Mouse (Mus musculus): Measurements from ENCODE around the gene Ccdc173. TPM values are rescaled to one million over a fixed set of nuclear protein-coding genes. Genes with fewer than 3 reads are reported as not detected.

Ccdc173 gene
- total RNA-seq (2021) = 1 to 10 TPM; 2.7 to 3.1 TPM
- long read RNA-seq, experiment 1, partial matches to known transcripts = 1 of 3 reads
- long read RNA-seq, experiment 1, other reads (novel, unspliced or antisense) = 1 of 3 reads
- long read RNA-seq, experiment 2, partial matches to known transcripts = 1 of 3 reads
- long read RNA-seq, experiment 2, other reads (novel, unspliced or antisense) = 1 of 3 reads

GRCm38 (mm10) chr2:69789429-69790069 lies at the start of gene Ccdc173, which contains the start of gene Phospho2:
Gene Ccdc173, minus strand, starts transcription at chr2:69789575.
Gene Phospho2, plus strand, starts transcription at chr2:69789623.
- Histone ChIP-seq H3K4me3 (peak within 1 kb of the TSS; percentile 97), H3K27ac (peak within 1 kb of the TSS; percentile 92)
- DNase-seq (ENCODE audit: low spot score in 2 of 2) = peak; percentile 98 to 99
- no peak for TF ChIP-seq CTCF (conservative IDR thresholded peaks at IDR 0.05)

DNA sequence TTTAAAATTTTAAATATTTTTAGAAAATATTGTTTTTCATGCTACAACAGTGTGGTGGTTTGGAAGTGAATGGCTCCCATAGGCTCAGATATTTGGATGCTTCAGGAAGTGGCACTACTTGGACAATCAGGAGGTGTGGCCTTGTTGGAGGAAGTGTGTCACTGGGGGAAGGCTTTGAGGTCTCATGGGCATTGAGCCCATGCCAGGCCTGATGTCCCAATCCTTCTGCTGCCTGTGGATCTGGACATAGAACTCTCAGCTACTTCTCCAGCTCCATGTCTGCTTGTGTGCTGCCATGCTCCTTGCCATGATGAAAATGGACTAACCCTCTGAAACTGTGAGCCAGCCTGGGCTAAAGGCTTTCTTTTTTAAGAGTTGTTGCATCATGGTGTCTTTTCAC lies 49.3 kb upstream of the Ccdc173 start:
- no peak overlapping the region for H3K27ac ChIP-seq
- no peak for DNase-seq (ENCODE audit: low spot score in 2 of 2)
- H3K4me3 ChIP-seq = no peak overlapping the region
- no peak for TF ChIP-seq CTCF (conservative IDR thresholded peaks at IDR 0.05)

GRCm38 (mm10) chr2:69837996-69838395 lies 48.6 kb upstream of the Ccdc173 start:
- H3K4me3 ChIP-seq = no peak overlapping the region
- no peak overlapping the region for H3K27ac ChIP-seq
- no peak for DNase-seq (ENCODE audit: low spot score in 2 of 2)
- TF ChIP-seq CTCF (conservative IDR thresholded peaks at IDR 0.05) = no peak; the same call in 1 of the 2 replicates

DNA sequence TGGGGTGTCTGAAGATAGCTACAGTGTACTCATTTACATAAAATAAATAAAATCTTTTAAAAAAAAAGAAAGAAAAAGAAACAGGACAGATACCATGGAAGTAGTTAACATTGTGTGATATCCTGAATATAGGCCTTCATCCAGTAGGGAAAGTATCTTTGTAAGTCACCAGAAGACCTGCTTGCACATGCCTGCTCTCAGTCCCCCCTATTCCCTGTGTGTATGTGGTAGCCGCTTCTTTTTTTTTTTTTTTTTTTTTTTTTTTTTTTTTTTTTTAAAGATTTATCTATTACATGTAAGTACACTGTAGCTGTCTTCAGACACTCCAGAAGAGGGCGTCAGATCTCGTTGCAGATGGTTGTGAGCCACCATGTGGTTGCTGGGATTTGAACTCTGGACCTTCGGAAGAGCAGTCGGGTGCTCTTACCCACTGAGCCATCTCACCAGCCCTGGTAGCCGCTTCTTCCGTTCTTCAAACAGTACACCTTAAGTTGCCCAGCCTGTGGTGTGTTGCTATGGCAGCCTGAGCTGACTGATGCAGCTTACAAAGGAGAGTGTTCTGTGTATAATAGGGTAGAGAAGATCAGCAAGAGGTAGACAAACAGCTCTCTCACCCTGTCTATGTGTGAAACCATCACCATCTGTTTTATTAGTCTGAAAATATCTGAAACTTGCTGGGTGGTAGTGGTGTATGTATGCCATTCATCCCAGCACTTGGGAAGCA lies 48.0 kb upstream of the Ccdc173 start:
- Histone ChIP-seq H3K4me3 (no peak overlapping the region), H3K27ac (no peak overlapping the region)
- no peak for TF ChIP-seq CTCF (conservative IDR thresholded peaks at IDR 0.05)
- no peak for DNase-seq (ENCODE audit: low spot score in 2 of 2)

DNA sequence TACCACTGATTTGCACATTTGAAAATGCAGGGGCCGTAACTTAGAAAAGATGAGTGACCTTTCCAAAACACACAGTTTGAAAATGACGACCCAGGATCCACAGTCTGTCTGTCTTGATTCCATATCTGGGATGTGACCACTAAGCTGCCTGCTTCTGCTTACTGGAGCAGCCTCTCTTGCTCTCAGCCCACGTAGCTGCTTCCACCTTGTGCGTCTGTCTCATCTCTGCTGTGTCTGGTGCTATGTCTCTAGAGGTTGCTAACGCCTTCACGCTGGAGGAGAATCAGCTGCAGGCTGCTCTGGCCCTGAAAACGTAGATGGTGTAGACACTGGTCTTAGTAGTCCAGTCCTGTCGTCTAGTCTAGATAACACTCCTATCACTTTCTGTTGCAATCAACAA lies 40.7 kb upstream of the Ccdc173 start:
- DNase-seq (ENCODE audit: low spot score in 2 of 2) = no peak
- Histone ChIP-seq H3K27ac (no peak overlapping the region), H3K4me3 (no peak overlapping the region)
- no peak for TF ChIP-seq CTCF (conservative IDR thresholded peaks at IDR 0.05)

DNA sequence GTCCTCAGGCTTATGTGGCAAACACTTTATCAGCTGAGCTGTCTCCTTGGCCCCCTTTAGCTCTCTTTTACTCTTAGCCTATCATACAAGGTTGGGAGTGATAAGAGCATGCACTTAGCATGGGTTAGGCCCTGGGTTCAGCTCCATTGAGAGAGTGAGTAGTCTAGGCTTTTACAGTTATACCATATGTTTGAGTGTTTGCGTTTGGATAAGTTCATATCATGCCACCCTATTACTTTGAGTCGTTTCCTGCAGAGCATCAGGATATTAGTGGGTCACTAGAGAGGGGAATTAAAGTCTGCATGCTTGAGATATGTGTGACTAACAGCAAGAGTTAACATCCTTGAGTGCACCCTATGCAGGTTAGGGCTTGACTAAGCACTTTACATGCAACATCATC lies 40.3 kb upstream of the Ccdc173 start:
- no peak for TF ChIP-seq CTCF (conservative IDR thresholded peaks at IDR 0.05)
- Histone ChIP-seq H3K27ac (no peak overlapping the region), H3K4me3 (no peak overlapping the region)
- DNase-seq (ENCODE audit: low spot score in 2 of 2) = no peak

DNA sequence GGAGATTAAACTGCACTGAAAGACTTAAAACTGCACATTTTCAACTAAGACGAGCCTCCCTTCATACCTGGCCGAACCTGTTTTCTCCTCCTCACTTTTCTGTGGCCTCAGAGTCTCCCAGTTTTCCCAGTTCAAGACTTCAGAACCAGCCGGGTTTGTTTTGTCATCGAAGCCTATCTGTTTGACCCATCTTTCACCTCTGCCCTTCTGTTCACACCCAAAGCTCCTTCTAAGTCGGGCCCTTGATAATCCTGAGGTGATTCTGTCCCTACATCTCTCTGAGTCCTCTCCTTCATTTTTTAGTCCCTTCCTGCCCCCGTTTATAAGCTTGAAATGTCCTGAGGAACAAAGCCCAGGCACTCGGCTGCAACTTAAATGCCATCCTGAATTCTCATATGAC lies 38.7 kb upstream of the Ccdc173 start:
- H3K27ac ChIP-seq = no peak overlapping the region
- no peak overlapping the region for H3K4me3 ChIP-seq
- no peak for DNase-seq (ENCODE audit: low spot score in 2 of 2)
- no peak for TF ChIP-seq CTCF (conservative IDR thresholded peaks at IDR 0.05)

DNA sequence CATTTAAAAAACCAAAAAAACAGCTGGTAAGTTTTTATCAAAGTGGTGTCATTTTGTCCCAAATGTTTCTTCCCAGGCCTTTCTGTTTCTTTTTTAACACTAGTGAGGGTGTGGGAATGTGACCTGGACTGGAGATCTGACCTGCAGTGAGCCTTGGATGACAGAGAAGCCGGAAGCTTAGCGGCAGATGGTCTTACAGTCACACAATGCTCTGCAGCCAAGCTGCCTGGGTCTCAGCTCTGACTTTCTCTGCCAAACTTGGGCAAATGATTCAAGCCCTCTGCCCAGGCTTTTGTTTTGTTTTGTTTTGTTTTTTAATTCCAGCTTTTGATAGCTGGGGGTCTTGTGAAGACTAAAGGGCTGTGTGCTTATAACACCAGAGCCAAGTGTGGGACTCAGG lies 37.0 kb upstream of the Ccdc173 start:
- no peak overlapping the region for H3K4me3 ChIP-seq
- TF ChIP-seq CTCF (conservative IDR thresholded peaks at IDR 0.05) = no peak
- H3K27ac ChIP-seq = peak overlapping the region; percentile 72
- no peak for DNase-seq (ENCODE audit: low spot score in 2 of 2)

- no peak for TF ChIP-seq CTCF (conservative IDR thresholded peaks at IDR 0.05)
- Histone ChIP-seq H3K4me3 (peak overlapping the region; percentile 8; the same call in 1 of the 2 replicates), H3K27ac (peak overlapping the region; percentile 72)
- DNase-seq (ENCODE audit: low spot score in 2 of 2) = no peak
These were observed 36.5 kb upstream of the Ccdc173 start for GRCm38 (mm10) chr2:69825898-69826297.

DNA sequence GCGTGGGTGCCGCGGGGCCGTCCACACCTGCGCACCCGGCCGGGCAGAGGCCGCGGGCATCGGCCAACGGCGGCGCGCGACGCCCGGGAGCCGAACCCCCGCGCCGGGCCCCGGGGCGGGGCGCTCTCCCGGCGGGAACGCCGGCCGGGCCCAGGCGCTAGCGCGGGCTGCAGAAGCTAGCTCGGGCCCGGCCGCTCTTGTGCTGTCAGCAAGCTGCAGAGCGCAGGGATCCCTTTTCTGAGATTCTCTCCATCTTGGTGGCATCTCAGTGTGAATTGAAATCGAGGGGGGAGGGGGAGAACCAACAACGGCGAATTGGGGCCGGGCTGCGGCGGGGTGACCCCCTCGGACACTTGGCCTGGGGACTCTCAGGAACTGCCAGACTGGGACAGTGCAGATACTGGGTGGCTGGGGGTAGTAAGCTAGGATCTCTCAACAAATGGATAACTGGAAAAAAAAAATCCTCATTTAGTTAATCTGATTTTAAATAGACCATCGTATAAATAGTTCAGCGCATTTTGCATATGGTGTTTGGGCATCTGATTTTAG lies 33.8 kb upstream of the Ccdc173 start:
- no peak for TF ChIP-seq CTCF (conservative IDR thresholded peaks at IDR 0.05)
- Histone ChIP-seq H3K4me3 (peak overlapping the region; percentile 75), H3K27ac (peak overlapping the region; percentile 93)
- no peak for DNase-seq (ENCODE audit: low spot score in 2 of 2)

DNA sequence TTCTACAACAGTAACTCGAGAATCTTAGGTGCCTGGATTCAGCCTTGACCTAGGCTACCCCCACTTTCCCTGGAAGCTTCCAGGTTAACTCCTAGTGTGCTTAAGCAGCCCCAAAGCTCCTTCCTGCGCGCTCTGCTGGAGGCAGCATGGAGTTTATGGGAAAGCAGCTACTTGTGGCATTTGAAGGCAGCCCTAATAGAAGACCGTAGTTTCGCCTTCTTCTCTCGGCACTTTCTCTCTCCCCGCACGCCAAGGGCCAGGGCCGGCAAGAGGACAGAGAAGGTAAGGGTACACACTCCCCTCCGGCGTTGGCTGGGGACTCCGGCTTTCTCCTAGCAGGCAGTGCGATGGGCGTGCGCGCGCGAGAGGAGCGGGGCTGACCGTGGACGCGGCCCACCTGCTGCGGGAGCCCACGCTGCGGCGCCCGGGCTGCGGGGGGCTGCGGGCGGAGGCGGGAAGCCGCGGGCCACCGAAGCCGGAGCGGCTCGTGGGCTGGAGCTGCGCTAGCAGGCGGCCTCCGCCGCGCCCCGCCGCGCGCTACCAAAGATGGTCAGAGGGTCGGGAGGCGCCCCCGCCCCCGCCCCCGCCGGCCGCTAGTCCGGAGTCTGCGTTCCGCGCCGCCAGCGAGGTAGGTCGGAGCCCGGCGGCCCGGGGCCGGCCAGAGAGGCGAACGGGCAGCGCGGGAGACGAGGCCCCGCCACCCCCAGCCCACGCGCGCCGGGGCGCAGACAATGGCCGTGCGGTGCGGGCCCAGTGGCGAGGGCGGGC lies 33.2 kb upstream of the Ccdc173 start:
- peak in 1 of 2 experiments; percentile 27 for DNase-seq (ENCODE audit: low spot score in 2 of 2)
- TF ChIP-seq CTCF (conservative IDR thresholded peaks at IDR 0.05) = peak; percentile 32
- Histone ChIP-seq H3K27ac (peak overlapping the region; percentile 93), H3K4me3 (peak overlapping the region; percentile 75)

- H3K4me3 ChIP-seq = peak within 1 kb of the TSS; percentile 75
- DNase-seq (ENCODE audit: low spot score in 2 of 2) = no peak
- H3K27ac ChIP-seq = peak within 1 kb of the TSS; percentile 93
- TF ChIP-seq CTCF (conservative IDR thresholded peaks at IDR 0.05) = no peak
These were observed 32.3 kb upstream of the Ccdc173 start, which contains the start of gene Klhl23 for GRCm38 (mm10) chr2:69821711-69822110. Gene Klhl23, plus strand, starts transcription at chr2:69821944.

Data from layer of hippocampus, adult 2 months (tissue).